Mouse (Mus musculus) heart, embryonic 16.5 days (tissue): Measurements from ENCODE around the gene Fbxl17. TPM values are rescaled to one million over a fixed set of nuclear protein-coding genes. Genes with fewer than 3 reads are reported as not detected.

Experiments
- ATAC-seq: fragments of 200-750 bp; cut with Nextera tagmentation; replicated peaks from 2 replicates; pipeline ENCODE4 v1.8.0; 2017; ENCODE audit warnings: moderate number of reproducible peaks; ENCODE audit not compliant: insufficient read depth, low FRiP score; ENCODE audit errors: extremely low read depth
- H3K27ac ChIP-seq: fragments of 300-500 bp; sonication (generic); 2 replicates; pipeline ENCODE4 v1.5.1; 2014; ENCODE audit warnings: mild to moderate bottlenecking, low read length, control low read depth, moderate library complexity
- H3K27me3 ChIP-seq: fragments of 300-500 bp; sonication (generic); 2 replicates; pipeline ENCODE4 v1.6.1; 2014; ENCODE audit warnings: low read length, mixed read lengths; ENCODE audit not compliant: control insufficient read depth, insufficient read depth
- H3K36me3 ChIP-seq: fragments of 300-500 bp; sonication (generic); 2 replicates; pipeline ENCODE4 v1.6.1; 2014; ENCODE audit not compliant: control insufficient read depth, insufficient read depth
- H3K4me1 ChIP-seq: fragments of 300-500 bp; sonication (generic); 2 replicates; pipeline ENCODE4 v1.6.1; 2014; ENCODE audit warnings: low read length, mixed read lengths; ENCODE audit not compliant: control insufficient read depth, insufficient read depth
- H3K4me2 ChIP-seq: fragments of 300-500 bp; sonication (generic); 2 replicates; pipeline ENCODE4 v1.6.1; 2014; ENCODE audit warnings: low read depth, mild to moderate bottlenecking, control low read depth, low read length
- H3K4me3 ChIP-seq: fragments of 300-500 bp; sonication (generic); 2 replicates; pipeline ENCODE4 v1.5.1; 2014; ENCODE audit warnings: mild to moderate bottlenecking, control low read depth, low read length
- H3K9ac ChIP-seq: fragments of 300-500 bp; sonication (generic); 2 replicates; pipeline ENCODE4 v1.6.1; 2014; ENCODE audit warnings: low read length, control low read depth
- H3K9me3 ChIP-seq: fragments of 300-500 bp; sonication (generic); replicated peaks from 2 replicates; pipeline ENCODE4 v1.6.1; 2016; ENCODE audit warnings: low read length; ENCODE audit not compliant: control insufficient read depth
- WGBS: fragments of 180-500 bp; shearing (Covaris S2); extraction: QIAGEN DNeasy Blood & Tissue Kit; methylation state at CpG from one replicate; pipeline ENCODE4 v1.1.7; 2014; 5-methylcytosine and 5-hydroxymethylcytosine counted together
- polyA plus RNA-seq: library from polyadenylated mRNA; unstranded; fragments of >200 nt; fragmentation: Nextera tagmentation; extraction: Ambion mirVana; gene quantifications from 2 replicates; pipeline ENCODE4 v1.2.1, GENCODE M21; 2015

Gene Fbxl17
- polyA plus RNA-seq, 1 experiment from 2014 or later: 14.3 TPM

DNA sequence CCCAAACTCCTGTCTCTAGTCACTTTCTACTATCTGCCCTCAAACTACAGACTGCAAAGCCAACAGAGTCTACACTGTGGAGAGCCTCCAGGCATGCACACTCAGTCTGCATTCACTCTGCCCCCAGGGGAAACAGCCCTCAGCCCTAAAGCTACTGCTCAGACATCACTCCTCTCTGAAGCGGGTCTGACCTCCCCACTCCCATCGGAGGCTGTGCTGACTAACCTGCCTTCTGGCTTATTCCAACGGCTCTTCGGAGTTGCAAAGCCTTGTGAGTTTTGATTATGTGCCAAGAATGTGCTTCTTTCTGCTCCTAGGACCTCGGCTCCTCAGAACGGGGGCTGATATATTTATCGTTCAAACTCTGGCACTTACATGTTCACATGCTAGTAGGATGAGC, 182.3 kb downstream of the Fbxl17 start:
- H3K4me1 ChIP-seq: peaks cover 40% of the 10 kb centered on the region
- peak overlapping the region; percentile 50 for H3K4me2 ChIP-seq
- no peaks in the 10 kb centered on the region for H3K27me3 ChIP-seq
- H3K4me3 ChIP-seq: peak overlapping the region; percentile 28
- 11% methylated on average over 7 of the region's 7 CpGs for WGBS
- 0 out of 2 replicates have a peak, but pooled peaks cover 2% of the 10 kb centered on the region for H3K36me3 ChIP-seq
- H3K9ac ChIP-seq: peak overlapping the region; percentile 24; the same call in 1 of the 2 replicates
- peak; percentile 46; the same call in 1 of the 2 replicates for ATAC-seq
- H3K9me3 ChIP-seq: peaks cover 3% of the 10 kb centered on the region
- H3K27ac ChIP-seq: peak overlapping the region; percentile 71

DNA sequence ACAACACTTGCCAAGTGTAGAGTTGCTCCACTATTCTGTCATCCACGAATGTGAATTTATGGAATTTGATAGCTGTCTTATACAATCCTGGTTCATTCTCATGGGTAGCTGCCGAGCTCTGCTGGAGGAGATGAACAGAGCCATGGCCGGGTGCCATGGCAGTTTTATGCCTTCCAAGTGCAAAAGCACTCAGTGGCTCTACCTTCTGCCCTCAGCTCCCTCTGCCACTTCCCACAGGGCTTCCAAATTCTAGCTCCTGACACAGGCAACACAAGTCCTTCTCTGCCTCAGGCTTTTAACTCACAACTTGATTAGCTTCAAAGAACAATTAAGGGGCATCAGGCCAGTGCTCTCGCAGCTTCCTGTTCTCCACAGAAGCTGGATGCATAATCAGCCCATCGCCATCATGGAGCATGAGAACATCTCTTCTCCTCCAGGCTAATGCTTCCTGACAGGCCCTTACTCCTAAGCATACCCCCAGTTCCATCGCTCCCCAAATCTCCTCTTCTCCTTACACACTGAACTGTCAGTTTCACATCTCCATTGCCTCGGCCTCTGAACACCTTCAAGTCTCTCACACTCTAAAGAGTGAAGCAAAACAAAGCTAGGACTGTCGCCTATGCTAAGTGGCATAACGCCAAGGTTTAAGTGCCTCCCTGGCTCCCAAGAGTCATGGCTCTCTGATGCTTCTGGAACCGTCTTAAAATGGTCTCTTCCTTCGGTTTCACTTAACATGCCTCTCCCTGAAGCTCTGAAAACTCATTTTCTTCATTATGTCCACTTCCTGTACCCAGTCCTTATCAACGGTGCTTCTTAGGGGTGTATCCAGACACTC, 184.0 kb downstream of the Fbxl17 start:
- 0 out of 2 replicates have a peak, but pooled peaks cover 2% of the 10 kb centered on the region for H3K36me3 ChIP-seq
- H3K9me3 ChIP-seq: peaks cover 3% of the 10 kb centered on the region
- H3K4me2 ChIP-seq: no peak overlapping the region
- ATAC-seq: no peak
- WGBS: 51% methylated on average over 12 of the region's 12 CpGs
- H3K27me3 ChIP-seq: no peaks in the 10 kb centered on the region
- peaks cover 39% of the 10 kb centered on the region for H3K4me1 ChIP-seq
- H3K9ac ChIP-seq: no peak overlapping the region
- no peak overlapping the region for H3K4me3 ChIP-seq
- H3K27ac ChIP-seq: no peak overlapping the region; the same call in 1 of the 2 replicates

DNA sequence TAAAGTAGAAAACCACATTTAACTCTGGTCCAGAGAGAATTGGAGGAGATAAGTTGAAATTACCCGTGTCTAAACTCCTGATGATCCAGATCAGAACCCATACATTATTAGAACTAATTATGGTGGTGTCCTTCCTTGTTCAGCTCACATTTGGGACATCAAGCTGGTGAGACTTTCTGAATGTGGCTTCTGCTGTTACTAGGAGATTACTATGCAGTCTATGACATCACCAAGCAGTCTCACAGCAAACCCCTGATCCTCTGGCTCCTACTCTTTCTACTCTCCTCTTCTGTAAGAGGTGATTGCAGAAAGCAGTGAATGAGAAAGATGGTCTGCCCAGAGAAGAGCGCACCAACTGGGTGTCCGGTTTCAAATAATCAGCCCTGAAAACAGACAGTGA, 187.0 kb downstream of the Fbxl17 start:
- no peak overlapping the region for H3K4me2 ChIP-seq
- H3K27ac ChIP-seq: no peak overlapping the region
- no peaks in the 10 kb centered on the region for H3K27me3 ChIP-seq
- WGBS: 89% methylated on average over 3 of the region's 3 CpGs
- H3K9ac ChIP-seq: no peak overlapping the region
- H3K9me3 ChIP-seq: peaks cover 3% of the 10 kb centered on the region
- H3K4me3 ChIP-seq: no peak overlapping the region
- H3K4me1 ChIP-seq: peaks cover 25% of the 10 kb centered on the region
- 0 out of 2 replicates have a peak, but pooled peaks cover 2% of the 10 kb centered on the region for H3K36me3 ChIP-seq
- ATAC-seq: no peak

DNA sequence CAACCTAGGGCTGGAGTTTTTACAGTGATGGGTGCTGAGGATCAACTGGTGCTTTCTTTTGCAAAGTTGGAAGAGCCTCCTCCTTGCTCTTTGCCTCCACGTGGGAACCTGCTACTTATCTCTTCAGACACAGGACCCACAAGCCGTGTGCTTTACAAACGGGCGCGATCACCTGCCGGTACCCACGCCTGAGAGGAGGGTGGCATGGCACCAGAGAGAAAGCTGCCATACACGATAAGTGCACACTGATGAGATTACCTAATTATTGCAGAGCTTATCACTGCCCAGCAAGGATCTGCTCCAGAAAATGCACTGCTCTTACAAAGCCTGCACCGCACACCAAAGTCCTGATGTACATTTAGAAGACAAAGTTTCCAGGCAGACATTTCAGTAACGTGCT, 187.5 kb downstream of the Fbxl17 start:
- no peak overlapping the region for H3K27ac ChIP-seq
- 0 out of 2 replicates have a peak, but pooled peaks cover 2% of the 10 kb centered on the region for H3K36me3 ChIP-seq
- WGBS: 71% methylated on average over 10 of the region's 10 CpGs
- peaks cover 3% of the 10 kb centered on the region for H3K9me3 ChIP-seq
- no peak overlapping the region for H3K4me3 ChIP-seq
- H3K4me2 ChIP-seq: no peak overlapping the region
- no peaks in the 10 kb centered on the region for H3K27me3 ChIP-seq
- ATAC-seq: no peak
- no peak overlapping the region for H3K9ac ChIP-seq
- H3K4me1 ChIP-seq: peaks cover 20% of the 10 kb centered on the region

DNA sequence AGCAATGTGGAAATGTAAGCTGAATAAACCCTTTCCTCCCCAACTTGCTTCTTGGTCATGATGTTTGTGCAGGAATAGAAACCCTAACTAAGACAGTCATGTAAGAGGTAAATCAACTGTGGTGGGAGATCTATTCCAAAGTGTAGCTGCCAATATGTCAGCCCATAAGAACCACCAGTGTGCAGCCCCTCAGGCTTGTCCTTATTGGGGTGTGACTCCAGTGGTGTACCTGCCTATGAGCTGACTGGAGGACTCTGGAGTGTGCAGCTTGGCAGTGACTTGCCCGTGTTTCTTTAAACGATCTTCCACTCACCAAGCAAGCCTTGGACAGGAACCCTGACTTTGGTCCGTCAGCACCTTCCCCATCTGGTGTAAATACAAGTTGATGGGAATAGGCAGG, 188.2 kb downstream of the Fbxl17 start:
- H3K4me1 ChIP-seq: peaks cover 13% of the 10 kb centered on the region
- H3K9me3 ChIP-seq: peaks cover 3% of the 10 kb centered on the region
- 57% methylated on average over 3 of the region's 3 CpGs for WGBS
- no peak overlapping the region for H3K4me3 ChIP-seq
- H3K4me2 ChIP-seq: no peak overlapping the region
- no peak overlapping the region for H3K9ac ChIP-seq
- no peaks in the 10 kb centered on the region for H3K27me3 ChIP-seq
- no peak for ATAC-seq
- H3K27ac ChIP-seq: no peak overlapping the region
- 0 out of 2 replicates have a peak, but pooled peaks cover 2% of the 10 kb centered on the region for H3K36me3 ChIP-seq

DNA sequence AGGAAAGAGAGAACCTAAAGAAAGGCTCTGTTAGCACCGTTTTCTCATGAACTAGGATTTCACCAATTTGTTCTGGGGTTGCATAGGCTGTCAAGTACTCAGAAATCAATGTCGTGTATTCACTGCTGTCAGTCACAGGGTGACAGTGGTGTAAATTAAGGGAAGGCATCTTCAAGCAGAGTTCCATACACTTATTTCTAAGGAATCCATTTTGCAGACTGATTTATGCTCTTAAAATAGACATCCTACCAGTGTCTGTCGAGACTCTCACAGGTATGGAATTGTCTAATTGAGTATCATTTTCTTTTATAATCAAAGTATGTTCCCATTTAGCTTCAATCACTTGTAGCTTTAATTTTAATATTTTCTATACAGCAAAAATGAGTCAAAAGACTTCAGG, 189.8 kb downstream of the Fbxl17 start:
- no peak for ATAC-seq

DNA sequence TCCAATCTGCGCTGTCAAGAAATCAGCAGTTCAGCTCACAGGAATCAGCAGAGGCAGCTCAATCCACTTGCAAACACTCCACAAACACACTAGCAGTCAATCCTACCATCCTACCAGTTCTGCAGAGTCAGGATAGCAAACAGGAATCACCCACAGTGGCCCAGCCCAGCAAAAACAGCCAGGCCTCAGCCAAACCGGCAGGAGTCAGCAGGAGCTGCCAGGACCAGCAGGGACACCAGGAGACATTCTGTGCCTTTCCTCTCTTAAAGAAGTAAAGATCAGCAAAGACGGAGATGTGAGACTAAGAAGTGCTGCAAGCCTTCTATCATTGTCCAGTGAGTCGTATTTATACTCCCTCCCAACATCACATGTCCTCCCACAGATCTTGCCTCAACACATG, 196.0 kb downstream of the Fbxl17 start:
- peaks cover 6% of the 10 kb centered on the region for H3K4me1 ChIP-seq
- 43% methylated on average over 4 of the region's 4 CpGs for WGBS
- H3K27ac ChIP-seq: no peak overlapping the region
- H3K4me2 ChIP-seq: no peak overlapping the region
- no peak overlapping the region for H3K4me3 ChIP-seq
- no peak for ATAC-seq
- no peaks in the 10 kb centered on the region for H3K27me3 ChIP-seq
- no peak overlapping the region for H3K9ac ChIP-seq
- no peaks in the 10 kb centered on the region for H3K36me3 ChIP-seq
- no peaks in the 10 kb centered on the region for H3K9me3 ChIP-seq

More for the DNA sequence above, 189.8 kb downstream of the Fbxl17 start:
- 0 out of 2 replicates have a peak, but pooled peaks cover 2% of the 10 kb centered on the region for H3K36me3 ChIP-seq
- H3K27ac ChIP-seq: no peak overlapping the region
- H3K9me3 ChIP-seq: peaks cover 3% of the 10 kb centered on the region
- no peak overlapping the region for H3K9ac ChIP-seq
- no peak overlapping the region for H3K4me3 ChIP-seq
- no peak overlapping the region for H3K4me2 ChIP-seq
- WGBS: 81% methylated on average over 3 of the region's 3 CpGs
- peaks cover 5% of the 10 kb centered on the region; the same call in 1 of the 2 replicates for H3K4me1 ChIP-seq
- no peaks in the 10 kb centered on the region for H3K27me3 ChIP-seq

DNA sequence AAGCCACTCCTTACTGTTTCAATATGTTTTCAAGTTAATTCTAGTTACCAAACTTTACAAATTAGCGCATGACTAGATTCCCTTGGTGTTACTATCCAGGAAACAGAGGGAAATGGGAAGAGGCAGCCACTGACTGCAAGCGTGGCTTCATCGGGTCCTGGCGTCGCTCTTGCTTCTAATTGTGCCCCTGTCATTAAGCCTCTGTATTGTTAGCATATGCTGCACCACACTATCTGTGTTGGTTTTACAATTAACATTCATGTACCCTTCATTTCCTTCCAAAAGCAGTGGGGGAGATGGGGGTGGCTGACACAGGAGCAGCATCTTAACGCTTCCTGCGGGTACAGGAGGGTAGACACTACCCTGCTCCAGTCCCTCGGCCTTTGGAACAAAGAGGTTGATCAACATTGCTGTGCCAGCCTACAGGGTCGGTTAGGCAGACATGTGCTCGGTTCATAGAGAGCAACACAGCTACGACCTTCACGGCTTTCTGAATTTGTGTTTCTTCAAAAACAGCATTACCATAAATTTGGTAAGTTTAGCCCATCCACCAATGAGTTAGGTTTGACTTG, 197.9 kb downstream of the Fbxl17 start:
- H3K27ac ChIP-seq: no peak overlapping the region
- H3K9ac ChIP-seq: no peak overlapping the region
- WGBS: 85% methylated on average over 12 of the region's 12 CpGs
- no peaks in the 10 kb centered on the region for H3K36me3 ChIP-seq
- H3K4me2 ChIP-seq: no peak overlapping the region
- H3K27me3 ChIP-seq: no peaks in the 10 kb centered on the region
- H3K9me3 ChIP-seq: no peaks in the 10 kb centered on the region
- H3K4me1 ChIP-seq: peaks cover 6% of the 10 kb centered on the region
- no peak overlapping the region for H3K4me3 ChIP-seq
- no peak for ATAC-seq

DNA sequence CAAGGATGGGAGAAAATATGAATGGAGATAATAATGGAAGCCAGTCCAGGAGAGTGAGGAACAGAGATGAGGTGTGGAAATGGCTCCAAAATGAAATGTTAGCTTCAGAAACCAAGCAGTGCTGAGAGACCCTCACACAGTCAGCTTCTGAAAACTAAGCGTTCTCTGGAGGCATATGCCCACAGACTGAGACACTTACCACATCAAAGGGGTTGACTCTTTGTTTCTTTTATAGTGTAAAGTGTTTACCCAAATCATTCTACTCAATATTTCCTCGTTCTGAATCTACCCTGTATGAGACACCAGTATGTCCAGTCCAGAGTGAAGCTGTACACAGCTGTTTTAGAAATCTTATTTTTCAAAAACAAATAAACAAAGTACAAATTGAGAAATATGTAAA, 204.3 kb downstream of the Fbxl17 start:
- Histone ChIP-seq H3K4me2 (no peak overlapping the region), H3K9me3 (no peaks in the 10 kb centered on the region), H3K4me1 (no peaks in the 10 kb centered on the region; the same call in 1 of the 2 replicates), H3K4me3 (no peak overlapping the region), H3K9ac (no peak overlapping the region), H3K27ac (no peak overlapping the region), H3K36me3 (no peaks in the 10 kb centered on the region), H3K27me3 (no peaks in the 10 kb centered on the region)
- ATAC-seq: no peak
- WGBS: 68% methylated on average over 2 of the region's 2 CpGs
